Mouse (Mus musculus) effector memory CD4-positive, alpha-beta T cell, adult 7 months (primary cell): ENCODE results near the gene Neurl4. TPM values are rescaled to one million over a fixed set of nuclear protein-coding genes. Genes with fewer than 3 reads are reported as not detected.

Experiments
- polyA plus RNA-seq: library from polyadenylated mRNA; unstranded; fragments of 100-300 nt; shearing (Covaris generic); gene quantifications from one replicate; pipeline ENCODE4 v1.2.1, GENCODE M21; 2017

The Neurl4 gene
- polyA plus RNA-seq, result 7.3 TPM

DNA sequence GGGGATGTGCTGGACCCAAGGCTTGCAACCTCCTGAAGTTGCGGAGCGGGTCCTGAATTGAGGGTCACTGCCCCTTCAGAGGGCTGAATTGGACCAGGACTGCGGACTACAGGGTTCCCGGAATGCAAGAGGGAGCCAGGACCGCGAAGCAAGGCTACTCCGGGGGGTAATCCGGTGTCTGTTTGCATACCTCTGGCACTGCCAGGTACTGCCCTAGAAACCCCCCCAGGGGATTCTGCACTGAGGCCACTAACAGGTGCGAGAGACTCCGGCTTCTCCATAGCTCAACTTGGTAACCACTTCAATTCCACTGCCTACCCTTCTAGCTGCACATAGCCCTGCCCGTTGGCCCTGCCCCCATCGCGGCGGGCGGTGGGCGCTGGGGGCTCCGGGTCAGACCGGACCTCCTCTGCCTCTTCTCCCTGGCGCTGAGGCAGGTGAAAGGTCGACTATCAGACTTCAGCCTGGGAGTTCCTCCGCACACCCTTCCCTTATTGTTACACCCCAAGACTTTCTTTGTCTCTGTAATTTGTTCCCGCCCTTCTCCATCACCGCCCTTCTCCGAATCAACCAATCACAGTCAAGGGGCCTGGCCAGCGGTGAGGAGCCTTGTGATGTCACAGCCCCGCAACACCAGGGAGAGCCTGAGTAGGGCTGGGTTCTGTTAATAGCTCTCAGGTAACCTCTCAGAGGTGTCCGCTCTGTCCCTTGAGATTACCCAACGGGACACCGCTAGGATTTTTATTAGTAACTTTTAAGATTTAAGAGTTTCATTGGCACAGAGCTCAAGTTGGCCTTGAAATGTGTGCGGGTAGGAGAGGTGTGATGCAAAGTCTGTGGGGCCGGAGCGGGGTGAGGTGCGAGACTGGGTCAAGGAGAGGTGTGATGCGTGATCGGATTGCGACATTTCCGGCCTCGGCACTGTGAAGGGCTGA lies at the start of gene Neurl4, which contains the start of gene 2810408A11Rik:
TSS of gene Neurl4 (plus strand) at position 602 of the 935 bp plus-strand sequence.
TSS of gene 2810408A11Rik (minus strand) at position 517 of the 935 bp plus-strand sequence.

GRCm38 (mm10) chr11:69858113-69858998 lies 42.5 kb upstream of the Neurl4 start, which contains the start of gene Tnk1:
Gene Tnk1 (minus strand): TSS chr11:69858730.

DNA sequence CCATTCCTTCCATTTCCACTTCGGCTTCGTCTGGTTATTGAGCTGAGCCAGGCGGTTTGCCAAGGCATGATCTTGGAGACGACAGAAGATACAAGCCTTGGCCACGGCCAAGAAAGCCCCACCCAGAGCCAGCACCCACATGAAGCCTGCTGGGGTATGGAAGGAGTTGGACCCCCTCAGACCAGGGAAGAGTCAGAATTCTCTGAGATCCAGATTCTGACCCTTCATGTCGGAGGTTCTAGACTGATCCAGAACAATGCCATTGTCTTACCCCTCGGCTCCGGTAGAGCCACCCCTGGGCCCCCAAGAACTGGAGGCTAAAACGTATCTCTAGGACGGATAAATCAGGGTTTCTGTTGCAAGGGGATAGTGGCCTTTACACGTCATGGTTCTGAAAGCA lies 23.0 kb upstream of the Neurl4 start, which contains the start of gene Tmem95:
TSS of gene Tmem95 (minus strand) at position 141 of the 400 bp plus-strand sequence.

GRCm38 (mm10) chr11:69880853-69881603 lies 19.8 kb upstream of the Neurl4 start, which contains the start of gene Kctd11:
Gene Kctd11 (minus strand): TSS chr11:69881406.

GRCm38 (mm10) chr11:69895291-69895690 lies 5.6 kb upstream of the Neurl4 start, which contains the start of gene Acap1:
Gene Acap1 (minus strand): TSS chr11:69895539.

GRCm38 (mm10) chr11:69913554-69914371 lies 12.9 kb downstream of the Neurl4 start, which contains the start of gene Gps2:
Gene Gps2 (plus strand): TSS chr11:69913888.

GRCm38 (mm10) chr11:69921114-69922011 lies 20.5 kb downstream of the Neurl4 start, which contains the start of gene Eif5a:
Gene Eif5a (minus strand): TSS chr11:69921958.

DNA sequence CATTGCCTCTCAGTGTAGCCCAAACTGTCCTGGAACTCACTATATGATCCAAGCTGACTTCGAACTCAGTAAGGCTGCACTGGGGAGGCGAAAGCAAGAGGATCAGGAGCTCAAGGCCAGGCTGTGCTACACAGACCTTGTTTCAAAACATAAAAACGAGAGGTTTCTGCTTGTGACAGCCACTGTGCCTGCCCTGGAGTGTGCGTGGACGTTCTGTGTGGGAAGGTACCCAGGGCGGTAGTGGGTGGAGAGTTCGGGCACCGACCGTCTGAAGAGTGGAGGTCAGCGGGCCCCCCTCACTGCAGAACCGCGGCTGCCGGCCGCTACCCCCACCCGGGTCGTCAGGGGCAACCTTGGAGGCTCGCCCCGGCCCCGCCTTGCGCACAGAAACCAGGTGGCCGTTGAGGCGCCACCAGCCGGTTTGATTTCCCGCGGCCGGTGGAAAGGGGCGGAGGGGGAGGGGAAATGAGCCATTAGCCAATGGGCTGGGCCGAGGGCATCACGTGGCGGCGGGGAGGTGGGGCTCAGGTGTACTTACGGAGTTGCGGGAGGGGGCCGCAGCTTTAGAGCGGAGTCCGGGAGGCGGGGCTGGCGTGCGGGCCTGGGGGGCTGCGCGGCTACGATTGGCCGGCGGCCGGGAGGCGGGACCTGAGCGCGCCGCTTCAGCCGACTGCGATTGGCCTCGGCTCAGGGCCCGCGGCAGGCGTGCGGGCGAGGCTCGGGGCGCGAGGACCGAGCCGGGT lies 34.4 kb downstream of the Neurl4 start, which contains the start of gene Ybx2:
TSS of gene Ybx2 (plus strand) at position 660 of the 743 bp plus-strand sequence.

GRCm38 (mm10) chr11:69948066-69948762 lies 47.3 kb downstream of the Neurl4 start, which contains the start of gene Slc2a4:
Gene Slc2a4 (minus strand): TSS chr11:69948188.

Other genes with a start within 250 kb of the Neurl4 start
- 0.76 TPM for gene Sox15, start 245.8 kb upstream of the Neurl4 start, polyA plus RNA-seq
- gene Mpdu1, start 238.4 kb upstream of the Neurl4 start, polyA plus RNA-seq, result 44.5 TPM
- 3.9 TPM for gene Cd68, start 234.9 kb upstream of the Neurl4 start, polyA plus RNA-seq
- gene Eif4a1, start 228.6 kb upstream of the Neurl4 start, polyA plus RNA-seq, result 729 TPM
- gene Senp3, start 219.0 kb upstream of the Neurl4 start, polyA plus RNA-seq, result 29.6 TPM
- not detected for gene Tnfsf13, start 215.3 kb upstream of the Neurl4 start, polyA plus RNA-seq
- gene Tnfsf12, start 205.2 kb upstream of the Neurl4 start, polyA plus RNA-seq, result not detected
- gene Tnfsfm13, start 205.0 kb upstream of the Neurl4 start, polyA plus RNA-seq, result not detected
- gene Polr2a, start 142.4 kb upstream of the Neurl4 start, polyA plus RNA-seq, result 51.9 TPM
- gene Slc35g3, start 139.1 kb upstream of the Neurl4 start, polyA plus RNA-seq, result 0.26 TPM
- 4.2 TPM for gene Zbtb4, start 135.2 kb upstream of the Neurl4 start, polyA plus RNA-seq
- 0.52 TPM for gene Chrnb1, start 105.1 kb upstream of the Neurl4 start, polyA plus RNA-seq
- gene Fgf11, start 99.2 kb upstream of the Neurl4 start, polyA plus RNA-seq, result not detected
- gene Tmem102, start 95.4 kb upstream of the Neurl4 start, polyA plus RNA-seq, result not detected
- gene Gm39566, start 85.8 kb upstream of the Neurl4 start, polyA plus RNA-seq, result 0.16 TPM
- 0.39 TPM for gene Spem2, start 82.6 kb upstream of the Neurl4 start, polyA plus RNA-seq
- gene Spem1, start 78.9 kb upstream of the Neurl4 start, polyA plus RNA-seq, result not detected
- gene Nlgn2, start 63.3 kb upstream of the Neurl4 start, polyA plus RNA-seq, result 0.15 TPM
- 44.3 TPM for gene Tmem256, start 62.6 kb upstream of the Neurl4 start, polyA plus RNA-seq
- gene Plscr3, start 54.7 kb upstream of the Neurl4 start, polyA plus RNA-seq, result 8.5 TPM
- gene Tnk1, start 42.3 kb upstream of the Neurl4 start, polyA plus RNA-seq, result 0.27 TPM
- gene Tmem95, start 23.1 kb upstream of the Neurl4 start, polyA plus RNA-seq, result not detected
- 0.95 TPM for gene Kctd11, start 19.7 kb upstream of the Neurl4 start, polyA plus RNA-seq
- 485 TPM for gene Acap1, start 5.5 kb upstream of the Neurl4 start, polyA plus RNA-seq
- gene 2810408A11Rik, start 85 bp upstream of the Neurl4 start, polyA plus RNA-seq, result 1.6 TPM
- gene Gps2, start 12.8 kb downstream of the Neurl4 start, polyA plus RNA-seq, result 235 TPM
- 1,038 TPM for gene Eif5a, start 20.9 kb downstream of the Neurl4 start, polyA plus RNA-seq
- not detected for gene Ybx2, start 34.7 kb downstream of the Neurl4 start, polyA plus RNA-seq
- not detected for gene Slc2a4, start 47.1 kb downstream of the Neurl4 start, polyA plus RNA-seq
- gene Cldn7, start 63.7 kb downstream of the Neurl4 start, polyA plus RNA-seq, result not detected
- 34.3 TPM for gene Ctdnep1, start 80.1 kb downstream of the Neurl4 start, polyA plus RNA-seq
- gene Elp5, start 81.4 kb downstream of the Neurl4 start, polyA plus RNA-seq, result 57.5 TPM
- 358 TPM for gene Gabarap, start 90.1 kb downstream of the Neurl4 start, polyA plus RNA-seq
- gene Phf23, start 94.7 kb downstream of the Neurl4 start, polyA plus RNA-seq, result 52.1 TPM
- gene Dvl2, start 99.5 kb downstream of the Neurl4 start, polyA plus RNA-seq, result 15.5 TPM
- 101 TPM for gene Acadvl, start 114.3 kb downstream of the Neurl4 start, polyA plus RNA-seq
- gene Dlg4, start 115.9 kb downstream of the Neurl4 start, polyA plus RNA-seq, result 6.9 TPM
- gene Asgr1, start 153.0 kb downstream of the Neurl4 start, polyA plus RNA-seq, result not detected
- not detected for gene Asgr2, start 191.6 kb downstream of the Neurl4 start, polyA plus RNA-seq
- gene Mgl2, start 229.3 kb downstream of the Neurl4 start, polyA plus RNA-seq, result not detected